Mouse (Mus musculus): Measurements from ENCODE around the gene Tbx20. TPM values are rescaled to one million over a fixed set of nuclear protein-coding genes. Genes with fewer than 3 reads are reported as not detected.

Gene Tbx20
- polyA plus RNA-seq, 1 experiment from 2014 or later = 0.46 TPM

- H3K27ac ChIP-seq (ENCODE audit: low read length) = no peak overlapping the region
- H3K4me2 ChIP-seq (ENCODE audit: low read depth, low read length) = no peak overlapping the region
- no peaks in the 10 kb centered on the region for H3K4me1 ChIP-seq (ENCODE audit: control insufficient read depth, low read depth, low read length)
- H3K4me3 ChIP-seq (ENCODE audit: low read depth, low read length) = no peak overlapping the region
- peaks cover 77% of the 10 kb centered on the region for H3K27me3 ChIP-seq (ENCODE audit: control insufficient read depth, insufficient read depth, low read depth, low read length)
- no peak for ATAC-seq (ENCODE audit: low read depth)
- H3K36me3 ChIP-seq (ENCODE audit: control insufficient read depth, insufficient read depth) = no peaks in the 10 kb centered on the region
- H3K9me3 ChIP-seq (replicated peaks; ENCODE audit: control insufficient read depth, low read length) = no peaks in the 10 kb centered on the region
- WGBS (ENCODE audit: insufficient replicate concordance) = 8% methylated on average over 14 of the region's 14 CpGs
- no peak overlapping the region for H3K9ac ChIP-seq (ENCODE audit: low read depth, low read length)
Observed at GRCm38 (mm10) chr9:24778571-24778970, 4.5 kb upstream of the Tbx20 start.

- Histone ChIP-seq H3K4me2 (ENCODE audit: low read depth, low read length) (no peak overlapping the region), H3K4me1 (ENCODE audit: control insufficient read depth, low read depth, low read length) (no peaks in the 10 kb centered on the region), H3K27ac (ENCODE audit: low read length) (no peak overlapping the region), H3K27me3 (ENCODE audit: control insufficient read depth, insufficient read depth, low read depth, low read length) (peaks cover 84% of the 10 kb centered on the region), H3K4me3 (ENCODE audit: low read depth, low read length) (no peak overlapping the region), H3K9ac (ENCODE audit: low read depth, low read length) (no peak overlapping the region), H3K9me3 (replicated peaks; ENCODE audit: control insufficient read depth, low read length) (no peaks in the 10 kb centered on the region), H3K36me3 (ENCODE audit: control insufficient read depth, insufficient read depth) (no peaks in the 10 kb centered on the region)
- ATAC-seq (ENCODE audit: low read depth) = no peak
- WGBS (ENCODE audit: insufficient replicate concordance) = 2% methylated on average over 14 of the region's 14 CpGs
Observed at GRCm38 (mm10) chr9:24777961-24778360, 3.9 kb upstream of the Tbx20 start.

GRCm38 (mm10) chr9:24777176-24777895, 3.2 kb upstream of the Tbx20 start:
- 1% methylated on average over 37 of the region's 37 CpGs for WGBS (ENCODE audit: insufficient replicate concordance)
- Histone ChIP-seq H3K9me3 (replicated peaks; ENCODE audit: control insufficient read depth, low read length) (no peaks in the 10 kb centered on the region), H3K4me3 (ENCODE audit: low read depth, low read length) (no peak overlapping the region), H3K27ac (ENCODE audit: low read length) (no peak overlapping the region), H3K4me1 (ENCODE audit: control insufficient read depth, low read depth, low read length) (no peaks in the 10 kb centered on the region), H3K4me2 (ENCODE audit: low read depth, low read length) (no peak overlapping the region), H3K27me3 (ENCODE audit: control insufficient read depth, insufficient read depth, low read depth, low read length) (peaks cover 90% of the 10 kb centered on the region), H3K9ac (ENCODE audit: low read depth, low read length) (no peak overlapping the region), H3K36me3 (ENCODE audit: control insufficient read depth, insufficient read depth) (no peaks in the 10 kb centered on the region)
- ATAC-seq (ENCODE audit: low read depth) = no peak

DNA sequence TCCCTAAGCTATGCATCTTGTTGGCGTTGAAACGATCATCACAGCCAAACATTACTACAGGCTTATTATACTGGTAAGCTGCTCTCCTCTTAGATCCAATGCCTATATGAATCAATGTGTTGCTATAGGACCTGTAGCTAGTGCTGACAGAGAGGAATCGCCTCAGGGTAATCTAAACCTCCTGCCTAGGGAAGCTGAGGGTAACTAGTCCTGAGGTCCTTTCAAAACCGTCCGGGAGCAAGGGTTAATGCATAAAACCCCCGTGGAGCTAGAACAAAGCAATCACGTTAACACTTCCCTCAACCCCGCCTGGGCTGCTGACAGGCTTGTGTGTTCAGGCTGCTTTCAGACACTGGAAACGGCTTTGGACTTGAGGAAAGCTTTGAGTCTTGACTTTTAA, 2.4 kb upstream of the Tbx20 start:
- Histone ChIP-seq H3K9me3 (replicated peaks; ENCODE audit: control insufficient read depth, low read length) (no peaks in the 10 kb centered on the region), H3K4me2 (ENCODE audit: low read depth, low read length) (no peak overlapping the region), H3K4me1 (ENCODE audit: control insufficient read depth, low read depth, low read length) (no peaks in the 10 kb centered on the region), H3K4me3 (ENCODE audit: low read depth, low read length) (no peak overlapping the region), H3K27ac (ENCODE audit: low read length) (no peak overlapping the region), H3K27me3 (ENCODE audit: control insufficient read depth, insufficient read depth, low read depth, low read length) (peaks cover 94% of the 10 kb centered on the region), H3K36me3 (ENCODE audit: control insufficient read depth, insufficient read depth) (no peaks in the 10 kb centered on the region), H3K9ac (ENCODE audit: low read depth, low read length) (no peak overlapping the region)
- no peak for ATAC-seq (ENCODE audit: low read depth)
- WGBS (ENCODE audit: insufficient replicate concordance) = 3% methylated on average over 9 of the region's 9 CpGs

- Histone ChIP-seq H3K4me1 (ENCODE audit: control insufficient read depth, low read depth, low read length) (no peaks in the 10 kb centered on the region), H3K36me3 (ENCODE audit: control insufficient read depth, insufficient read depth) (no peaks in the 10 kb centered on the region), H3K4me2 (ENCODE audit: low read depth, low read length) (no peak overlapping the region), H3K9ac (ENCODE audit: low read depth, low read length) (no peak overlapping the region), H3K27ac (ENCODE audit: low read length) (no peak overlapping the region), H3K4me3 (ENCODE audit: low read depth, low read length) (no peak overlapping the region), H3K9me3 (replicated peaks; ENCODE audit: control insufficient read depth, low read length) (no peaks in the 10 kb centered on the region), H3K27me3 (ENCODE audit: control insufficient read depth, insufficient read depth, low read depth, low read length) (peaks cover 94% of the 10 kb centered on the region)
- ATAC-seq (ENCODE audit: low read depth) = no peak
- 8% methylated on average over 1 of the region's 1 CpGs for WGBS (ENCODE audit: insufficient replicate concordance)
Observed at GRCm38 (mm10) chr9:24775567-24775966, 1.5 kb upstream of the Tbx20 start.

GRCm38 (mm10) chr9:24775001-24775400, 898 bp upstream of the Tbx20 start:
- H3K9me3 ChIP-seq (replicated peaks; ENCODE audit: control insufficient read depth, low read length) = no peaks in the 10 kb centered on the region
- H3K36me3 ChIP-seq (ENCODE audit: control insufficient read depth, insufficient read depth) = no peaks in the 10 kb centered on the region
- no peak for ATAC-seq (ENCODE audit: low read depth)
- no peak overlapping the region for H3K4me2 ChIP-seq (ENCODE audit: low read depth, low read length)
- no peak overlapping the region for H3K9ac ChIP-seq (ENCODE audit: low read depth, low read length)
- under 1% methylated on average over 9 of the region's 9 CpGs for WGBS (ENCODE audit: insufficient replicate concordance)
- H3K27me3 ChIP-seq (ENCODE audit: control insufficient read depth, insufficient read depth, low read depth, low read length) = peaks cover 94% of the 10 kb centered on the region
- no peaks in the 10 kb centered on the region for H3K4me1 ChIP-seq (ENCODE audit: control insufficient read depth, low read depth, low read length)
- H3K4me3 ChIP-seq (ENCODE audit: low read depth, low read length) = no peak overlapping the region
- H3K27ac ChIP-seq (ENCODE audit: low read length) = no peak overlapping the region

- no peak overlapping the region for H3K4me2 ChIP-seq (ENCODE audit: low read depth, low read length)
- H3K4me3 ChIP-seq (ENCODE audit: low read depth, low read length) = peak overlapping the region; percentile 31
- no peak overlapping the region for H3K27ac ChIP-seq (ENCODE audit: low read length)
- no peak for ATAC-seq (ENCODE audit: low read depth)
- no peaks in the 10 kb centered on the region for H3K36me3 ChIP-seq (ENCODE audit: control insufficient read depth, insufficient read depth)
- H3K9ac ChIP-seq (ENCODE audit: low read depth, low read length) = no peak overlapping the region
- H3K4me1 ChIP-seq (ENCODE audit: control insufficient read depth, low read depth, low read length) = no peaks in the 10 kb centered on the region
- H3K27me3 ChIP-seq (ENCODE audit: control insufficient read depth, insufficient read depth, low read depth, low read length) = peaks cover 89% of the 10 kb centered on the region
- under 1% methylated on average over 19 of the region's 19 CpGs for WGBS (ENCODE audit: insufficient replicate concordance)
- H3K9me3 ChIP-seq (replicated peaks; ENCODE audit: control insufficient read depth, low read length) = no peaks in the 10 kb centered on the region
Observed at GRCm38 (mm10) chr9:24773669-24774068, 434 bp downstream of the Tbx20 start.

- H3K4me1 ChIP-seq (ENCODE audit: control insufficient read depth, low read depth, low read length) = no peaks in the 10 kb centered on the region
- H3K4me3 ChIP-seq (ENCODE audit: low read depth, low read length) = no peak overlapping the region
- H3K4me2 ChIP-seq (ENCODE audit: low read depth, low read length) = no peak overlapping the region
- 4% methylated on average over 9 of the region's 9 CpGs for WGBS (ENCODE audit: insufficient replicate concordance)
- no peak overlapping the region for H3K27ac ChIP-seq (ENCODE audit: low read length)
- H3K36me3 ChIP-seq (ENCODE audit: control insufficient read depth, insufficient read depth) = no peaks in the 10 kb centered on the region
- H3K9me3 ChIP-seq (replicated peaks; ENCODE audit: control insufficient read depth, low read length) = no peaks in the 10 kb centered on the region
- no peak overlapping the region for H3K9ac ChIP-seq (ENCODE audit: low read depth, low read length)
- H3K27me3 ChIP-seq (ENCODE audit: control insufficient read depth, insufficient read depth, low read depth, low read length) = peaks cover 86% of the 10 kb centered on the region
- ATAC-seq (ENCODE audit: low read depth) = no peak
Observed at GRCm38 (mm10) chr9:24773171-24773570, 932 bp downstream of the Tbx20 start.

DNA sequence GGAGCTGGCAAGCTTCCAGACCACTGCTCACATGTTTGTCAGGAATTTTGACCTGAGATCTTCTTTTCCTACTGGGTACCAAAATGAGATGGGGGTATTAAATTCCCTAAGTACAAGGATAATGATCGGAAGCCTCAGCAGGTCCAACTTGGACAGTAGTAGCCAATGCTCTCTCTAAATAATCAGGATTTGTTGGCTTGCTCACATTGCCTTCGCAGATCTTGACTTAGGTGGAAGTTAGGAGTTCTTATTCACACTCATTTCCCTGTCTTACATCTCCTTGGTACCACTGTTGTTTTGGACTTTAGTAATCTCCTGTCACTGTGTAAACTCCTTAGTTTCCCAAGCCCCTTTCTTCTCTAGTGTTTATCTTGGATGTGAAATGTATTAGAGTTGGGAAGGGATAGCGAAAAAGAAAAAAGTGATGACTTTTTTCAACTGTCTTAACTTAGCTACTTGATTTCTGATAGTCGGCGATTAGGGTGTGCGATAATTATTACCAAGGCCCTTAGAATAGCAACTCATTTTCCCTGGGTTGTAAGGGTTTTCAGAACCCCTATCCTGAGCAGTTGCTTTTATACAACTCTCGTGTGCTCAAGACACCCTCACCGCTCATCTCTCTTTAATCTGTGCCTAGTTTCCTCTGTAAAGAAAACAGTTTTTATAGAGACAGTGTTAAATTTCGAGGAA, 1.5 kb downstream of the Tbx20 start:
- ATAC-seq (ENCODE audit: low read depth) = no peak
- Histone ChIP-seq H3K9me3 (replicated peaks; ENCODE audit: control insufficient read depth, low read length) (no peaks in the 10 kb centered on the region), H3K4me2 (ENCODE audit: low read depth, low read length) (no peak overlapping the region), H3K27ac (ENCODE audit: low read length) (no peak overlapping the region), H3K9ac (ENCODE audit: low read depth, low read length) (no peak overlapping the region), H3K27me3 (ENCODE audit: control insufficient read depth, insufficient read depth, low read depth, low read length) (peaks cover 80% of the 10 kb centered on the region), H3K4me3 (ENCODE audit: low read depth, low read length) (no peak overlapping the region), H3K36me3 (ENCODE audit: control insufficient read depth, insufficient read depth) (no peaks in the 10 kb centered on the region), H3K4me1 (ENCODE audit: control insufficient read depth, low read depth, low read length) (no peaks in the 10 kb centered on the region)
- WGBS (ENCODE audit: insufficient replicate concordance) = 13% methylated on average over 9 of the region's 9 CpGs

All from liver, embryonic 16.5 days (tissue).